Mouse (Mus musculus): ENCODE measurements around the gene Smarcd1.

Smarcd1 gene

DNA sequence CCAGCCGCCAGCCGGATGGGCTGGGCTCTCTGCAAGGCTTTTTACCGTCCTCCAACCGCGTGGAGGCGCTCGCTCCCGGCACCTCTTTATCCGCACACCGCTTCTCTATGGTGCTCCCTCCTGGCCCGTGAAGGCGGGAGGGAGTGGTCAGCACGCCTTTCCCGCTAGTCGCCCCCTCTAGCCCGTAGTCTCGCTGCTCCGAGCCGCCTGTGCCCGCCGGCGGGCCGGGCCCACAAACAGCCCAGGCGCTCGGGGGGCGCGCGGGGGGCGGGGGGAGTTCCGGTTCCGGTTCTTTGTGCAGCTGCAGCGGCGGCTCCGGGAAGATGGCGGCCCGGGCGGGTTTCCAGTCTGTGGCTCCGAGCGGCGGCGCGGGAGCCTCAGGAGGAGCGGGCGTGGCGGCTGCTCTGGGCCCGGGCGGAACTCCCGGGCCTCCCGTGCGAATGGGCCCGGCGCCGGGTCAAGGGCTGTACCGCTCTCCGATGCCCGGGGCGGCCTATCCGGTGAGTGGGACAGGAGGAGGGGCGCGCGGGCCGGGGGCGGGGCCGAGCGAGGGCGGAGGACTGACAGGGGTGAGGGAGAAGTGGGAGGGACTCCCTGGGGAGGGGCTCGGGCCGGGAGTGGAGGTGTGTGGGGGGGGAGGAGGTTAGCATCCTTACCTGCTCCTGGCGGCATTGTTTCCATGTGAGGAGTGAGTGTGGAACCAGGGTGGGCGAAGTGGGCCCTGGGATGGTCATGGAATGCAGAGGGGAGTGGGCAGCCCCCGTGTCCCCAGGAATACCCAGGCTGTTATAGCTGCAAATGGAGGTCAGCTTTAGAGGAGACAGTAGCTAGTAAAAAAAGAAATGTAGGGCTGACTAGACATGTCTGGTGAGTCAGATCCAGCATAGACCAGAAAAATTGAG lies at the start of gene Smarcd1:
TSS of gene Smarcd1 (plus strand) at position 131 of the 902 bp plus-strand sequence.
- peak; percentile 93 to 95 for DNase-seq

- no peak for DNase-seq
Observed at GRCm38 (mm10) chr15:99653291-99653690, 48.6 kb upstream of the Smarcd1 start.

- DNase-seq: no peak
Observed at GRCm38 (mm10) chr15:99653876-99654275, 48.1 kb upstream of the Smarcd1 start.

- no peak for DNase-seq
Observed at GRCm38 (mm10) chr15:99655956-99656355, 46.0 kb upstream of the Smarcd1 start.

GRCm38 (mm10) chr15:99658437-99658836 lies 43.5 kb upstream of the Smarcd1 start:
- no peak for DNase-seq

DNA sequence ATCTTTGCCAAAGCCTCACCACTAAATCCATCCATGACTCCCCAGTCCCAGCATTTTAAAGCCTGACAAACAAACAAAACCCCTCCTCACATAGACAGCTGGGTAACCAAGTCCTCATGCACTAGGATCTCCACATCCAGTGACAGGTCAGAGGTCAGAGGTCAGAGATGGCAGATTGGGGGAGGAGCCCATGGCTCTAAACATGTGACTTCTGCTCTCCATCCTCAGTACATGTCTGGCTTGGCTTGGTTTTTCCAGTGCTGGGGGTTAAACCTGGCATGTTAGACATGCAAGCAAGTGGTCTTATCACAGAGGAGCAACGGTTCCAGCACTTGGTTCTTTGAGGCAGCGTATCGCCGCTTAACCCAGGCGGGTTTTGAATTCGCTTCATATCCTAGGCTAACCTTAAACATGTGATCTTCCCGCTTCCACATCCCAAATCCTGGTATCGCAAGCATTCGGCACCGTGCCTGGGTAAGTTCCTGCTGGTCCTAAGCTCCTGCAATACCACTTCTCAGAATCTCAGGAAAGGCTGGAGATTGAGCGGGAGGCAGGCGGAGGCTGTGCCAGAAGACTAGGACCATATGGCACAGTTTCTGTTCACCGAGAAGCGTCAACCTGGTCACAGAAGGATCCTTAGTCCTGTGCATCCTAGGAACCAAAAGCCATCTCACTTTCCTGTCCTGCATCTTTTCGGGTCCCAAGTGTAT lies 40.7 kb upstream of the Smarcd1 start:
- no peak for DNase-seq

DNA sequence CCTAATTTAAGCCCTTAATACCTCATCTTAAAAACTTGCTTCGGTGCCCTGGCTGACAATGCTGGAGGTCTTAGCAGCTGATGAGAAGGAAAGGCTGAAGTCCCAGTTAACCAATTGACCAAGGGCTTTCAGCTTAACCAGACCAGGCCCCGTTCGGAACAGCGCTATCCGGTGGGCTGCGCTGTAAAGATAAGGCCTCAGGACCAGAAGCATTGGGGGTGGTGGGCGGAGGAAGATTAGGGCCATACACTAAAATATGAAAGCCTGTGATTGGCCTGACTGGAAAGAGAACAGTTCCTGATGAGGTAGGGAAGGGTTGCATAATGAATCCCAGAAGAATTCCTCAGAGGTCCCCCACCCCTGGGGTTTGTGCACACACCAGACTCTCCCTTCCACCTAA lies 39.6 kb upstream of the Smarcd1 start:
- DNase-seq: no peak

DNA sequence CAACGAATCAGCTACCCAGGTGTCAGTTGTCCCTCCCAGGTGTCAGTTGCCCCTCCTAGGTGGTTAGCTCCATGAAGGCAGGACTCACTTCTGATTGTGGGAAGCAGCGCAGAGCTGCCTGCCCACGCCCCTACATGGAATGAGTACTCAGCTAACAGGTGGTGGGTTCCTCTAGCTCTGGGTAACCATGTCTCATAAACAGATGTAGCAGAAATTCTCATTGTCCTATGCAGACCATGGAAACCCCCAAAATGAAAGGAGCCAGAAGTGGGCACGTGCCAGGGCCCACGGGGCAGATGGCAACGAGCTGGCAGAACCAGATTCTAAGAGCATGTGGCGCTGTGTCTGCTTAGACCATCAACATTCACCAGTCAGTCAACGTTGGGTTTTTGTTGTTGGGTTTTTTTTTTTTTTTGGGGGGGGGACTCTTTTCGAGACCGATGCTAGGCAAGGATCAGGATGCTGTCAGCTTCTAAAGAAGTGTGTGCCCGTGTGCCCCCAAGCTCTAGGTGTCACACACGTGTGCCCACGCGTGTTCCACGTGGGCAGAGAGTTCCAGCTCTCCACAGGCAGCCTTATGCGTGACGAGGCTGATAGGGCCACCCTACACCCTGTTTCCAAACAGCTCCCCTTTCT lies 37.8 kb upstream of the Smarcd1 start:
- no peak for DNase-seq

DNA sequence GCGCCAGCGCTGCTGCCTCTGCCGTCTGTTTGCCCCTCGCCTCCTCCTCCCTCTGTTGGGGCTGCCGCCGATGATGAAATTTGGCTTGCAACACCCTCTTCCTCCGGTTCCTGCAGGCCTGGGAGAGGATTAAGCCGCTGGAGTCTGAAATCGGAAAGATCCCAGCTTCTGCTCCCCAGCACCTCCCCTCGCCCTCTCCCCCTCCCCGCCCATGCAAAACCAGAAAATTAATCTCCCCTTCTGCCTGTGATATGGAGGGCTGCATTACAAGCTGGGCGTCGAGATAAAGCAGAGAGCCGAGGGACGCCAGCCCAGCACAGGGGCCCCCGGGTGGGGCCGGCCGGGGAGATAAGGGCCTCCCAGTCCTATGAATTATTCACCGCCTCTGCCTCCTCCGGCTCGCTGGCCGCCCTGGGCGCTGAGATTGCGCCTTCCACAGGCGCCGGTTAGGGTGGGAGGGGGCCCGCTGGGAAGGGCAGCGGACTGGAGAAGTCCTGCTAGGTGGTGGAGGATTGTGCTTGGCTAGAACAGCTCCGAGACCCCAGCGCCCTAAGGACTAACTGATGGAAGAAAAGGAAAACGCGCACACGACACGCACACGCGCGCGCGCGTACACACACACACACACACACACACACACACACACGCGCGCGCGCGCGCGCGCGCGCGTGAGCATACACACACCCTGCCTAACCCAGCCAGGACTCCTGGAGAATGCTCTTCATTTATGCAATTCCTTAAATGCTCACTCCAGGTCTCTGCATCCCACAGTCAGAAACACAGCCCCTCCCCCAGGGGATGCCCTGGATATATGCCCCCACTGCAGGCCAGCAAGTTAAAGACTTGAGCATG lies 37.1 kb upstream of the Smarcd1 start:
- no peak for DNase-seq

- no peak for DNase-seq
Observed at GRCm38 (mm10) chr15:99667544-99667943, 34.4 kb upstream of the Smarcd1 start.

GRCm38 (mm10) chr15:99668881-99669280 lies 33.0 kb upstream of the Smarcd1 start:
- DNase-seq: peak; percentile 67 to 69

- DNase-seq: no peak
Observed at GRCm38 (mm10) chr15:99669392-99669791, 32.5 kb upstream of the Smarcd1 start.

GRCm38 (mm10) chr15:99670154-99670821 lies 31.6 kb upstream of the Smarcd1 start, which contains the start of gene Asic1:
Gene Asic1, plus strand, starts transcription at chr15:99670368.
- peak; percentile 9 to 30 for DNase-seq

- no peak for DNase-seq
Observed at GRCm38 (mm10) chr15:99670964-99671670, 30.8 kb upstream of the Smarcd1 start.

- DNase-seq: no peak
Observed at GRCm38 (mm10) chr15:99671783-99672182, 30.1 kb upstream of the Smarcd1 start.

DNA sequence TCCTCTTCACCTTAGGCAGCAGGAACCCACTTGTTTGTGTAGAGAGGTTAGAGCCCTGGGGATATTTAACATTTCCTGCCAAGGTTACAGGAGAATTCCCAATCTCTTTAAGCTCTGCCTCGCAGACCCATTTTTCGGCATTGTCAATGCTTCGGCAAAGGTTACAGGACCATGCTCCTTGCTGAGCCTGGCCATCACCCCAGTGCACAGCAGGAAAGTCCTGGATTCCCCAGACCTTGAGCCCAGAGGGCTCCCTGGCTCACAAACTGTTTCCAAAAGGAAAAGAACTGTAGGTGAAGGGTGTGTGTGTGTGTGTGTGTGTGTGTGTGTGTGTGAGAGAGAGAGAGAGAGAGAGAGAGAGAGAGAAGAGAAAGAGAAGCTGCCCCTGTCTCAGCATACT lies 27.1 kb upstream of the Smarcd1 start:
- no peak for DNase-seq

GRCm38 (mm10) chr15:99677089-99677488 lies 24.8 kb upstream of the Smarcd1 start:
- no peak for DNase-seq

GRCm38 (mm10) chr15:99678063-99678800 lies 23.7 kb upstream of the Smarcd1 start:
- peak; percentile 35 to 51 for DNase-seq

DNA sequence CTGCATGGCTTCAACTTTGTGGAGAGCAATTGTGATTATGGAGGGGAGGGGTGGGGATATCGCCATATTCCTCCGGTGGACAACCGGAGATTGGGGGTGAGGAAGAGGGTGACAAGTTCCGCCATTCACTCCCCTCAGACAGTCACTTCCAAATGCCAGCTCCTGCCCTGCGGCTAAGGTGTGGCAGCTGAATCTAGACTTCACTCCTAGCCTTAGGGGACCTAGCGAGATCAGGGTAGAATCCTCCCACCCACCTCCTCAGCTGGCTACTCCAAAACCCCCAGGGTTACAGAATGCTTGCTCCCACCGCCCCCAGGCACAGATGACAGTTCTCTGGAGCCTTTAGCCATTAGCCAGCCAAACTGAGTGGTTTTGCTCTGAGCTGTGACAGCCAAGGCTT lies 22.9 kb upstream of the Smarcd1 start:
- no peak for DNase-seq

GRCm38 (mm10) chr15:99682880-99683279 lies 19.0 kb upstream of the Smarcd1 start:
- no peak for DNase-seq
